Comparison of ENCODE assay signal across 22 mouse cellular contexts in genomic region chr6:140543005-140543794, GRCm38 (mm10).
DNase-seq lines count a peak whose midpoint lies in the region; ATAC-seq and TF ChIP-seq lines count a peak whose summit lies in the region.
"Had no signal": no experiment of that assay in that cellular context is flagged by ENCODE, and none has a peak within 500 bp of the region (broad histone marks: within the 10 kb centered on the region; RNA-seq: fewer than 3 reads in every experiment).

No protein-coding gene starts in this region.

- WGBS in heart, embryonic 10.5 days: 72% methylated on average over 11 of the region's 11 CpGs
- 79% methylated on average over 11 of the region's 11 CpGs for WGBS in kidney, postnatal 0 days

- H3K27ac ChIP-seq in heart, embryonic 10.5 days: peak overlapping the region; percentile 33; the same call in 1 of the 2 replicates
- H3K27ac ChIP-seq in kidney, postnatal 0 days: no peak overlapping the region
- H3K27ac ChIP-seq: forebrain, embryonic 13.5 days; hindbrain, embryonic 14.5 days; liver, embryonic 13.5 days; midbrain, embryonic 10.5 days; stomach, embryonic 15.5 days had no signal

- ATAC-seq in kidney, postnatal 0 days (replicated peaks; ENCODE audit: low FRiP score, low read depth): peak; percentile 59
- ATAC-seq: forebrain, embryonic 13.5 days; inflammation-experienced regulatory T-cells, adult 6 months; midbrain, embryonic 16.5 days had no signal

- peaks cover 28% of the 10 kb centered on the region for H3K36me3 ChIP-seq in heart, embryonic 10.5 days
- H3K36me3 ChIP-seq in kidney, postnatal 0 days (ENCODE audit: insufficient read depth, low read length): peaks cover 15% of the 10 kb centered on the region; the same call in 1 of the 2 replicates

- H3K4me3 ChIP-seq in heart, embryonic 10.5 days: no peak overlapping the region
- no peak overlapping the region for H3K4me3 ChIP-seq in kidney, postnatal 0 days (replicated peaks; ENCODE audit: low read depth, low read length)
- H3K4me3 ChIP-seq: forebrain, embryonic 13.5 days; liver, embryonic 13.5 days; midbrain, embryonic 10.5 days; stomach, embryonic 15.5 days had no signal

- no peak overlapping the region for H3K4me2 ChIP-seq in kidney, postnatal 0 days (ENCODE audit: low read length)
- H3K4me2 ChIP-seq: forebrain, embryonic 13.5 days; hindbrain, embryonic 14.5 days; liver, embryonic 13.5 days; stomach, embryonic 15.5 days had no signal

- no peak overlapping the region for H3K9ac ChIP-seq in kidney, postnatal 0 days (ENCODE audit: low read depth, low read length)
- H3K9ac ChIP-seq: forebrain, embryonic 13.5 days; hindbrain, embryonic 14.5 days; liver, embryonic 13.5 days; stomach, embryonic 15.5 days had no signal

- no peaks in the 10 kb centered on the region for H3K9me3 ChIP-seq in heart, embryonic 10.5 days
- no peaks in the 10 kb centered on the region for H3K9me3 ChIP-seq in kidney, postnatal 0 days (replicated peaks; ENCODE audit: low read length)
- H3K9me3 ChIP-seq: forebrain, embryonic 13.5 days; liver, embryonic 13.5 days; midbrain, embryonic 10.5 days; stomach, embryonic 15.5 days had no signal

- no peaks in the 10 kb centered on the region for H3K27me3 ChIP-seq in heart, embryonic 10.5 days (ENCODE audit: insufficient read depth, poor library complexity, severe bottlenecking)
- H3K27me3 ChIP-seq in kidney, postnatal 0 days (ENCODE audit: insufficient read depth, low read length): no peaks in the 10 kb centered on the region
- H3K27me3 ChIP-seq: CH12.LX; forebrain, embryonic 13.5 days; liver, embryonic 13.5 days; stomach, embryonic 15.5 days had no signal

- H3K4me1 ChIP-seq in heart, embryonic 10.5 days: peaks cover 25% of the 10 kb centered on the region
- no peaks in the 10 kb centered on the region for H3K4me1 ChIP-seq in kidney, postnatal 0 days (replicated peaks; ENCODE audit: insufficient read depth, low read length)
- H3K4me1 ChIP-seq: forebrain, embryonic 13.5 days had no signal

- no peak for TF ChIP-seq CTCF in kidney, postnatal 0 days (IDR thresholded peaks at IDR 0.05; ENCODE audit: low read depth)

- DNase-seq in heart, embryonic 10.5 days (ENCODE audit: low spot score): no peak
- DNase-seq in heart, adult 18-20 months: no peak
- no peak for DNase-seq in kidney, postnatal 0 days (ENCODE audit: low spot score)
- no peak for DNase-seq in kidney, postnatal 4 days
- DNase-seq in Muller cell, postnatal 12 days (ENCODE audit: inconsistent ontology term): peak; percentile 68
- no peak for DNase-seq in left cerebral cortex, adult 8-10 months (ENCODE audit: low spot score in 2 of 2)
- no peak for DNase-seq in thymus, postnatal 25 days
- DNase-seq: adrenal gland, postnatal 36 days; cerebellum, adult 9-10 months; heart, postnatal 4 days; kidney, adult 18-20 months; liver, embryonic 13.5 days; lung, adult 2 months; lung, postnatal 36 days; thymus, postnatal 36 days had no signal
